Mouse (Mus musculus) cerebellum, adult (tissue): Measurements from ENCODE around the gene Mmp24.
A peak's percentile ranks its signal among the peaks of the same experiment; 100 is the strongest.

ENCODE experiments used
- ATAC-seq: cut with Nextera tagmentation; 2 replicates; pipeline ENCODE4 v1.9.2; 2017; ENCODE audit warnings: mild to moderate bottlenecking, moderate library complexity, mixed read lengths; ENCODE audit not compliant: insufficient number of reproducible peaks, low FRiP score, low TSS enrichment

Mmp24 gene

GRCm38 (mm10) chr2:155848291-155848690, 73.1 kb downstream of the Mmp24 start:
- ATAC-seq = peak; percentile 49; the same call in 1 of the 2 replicates

- ATAC-seq = no peak
Observed at GRCm38 (mm10) chr2:155849464-155849863, 74.3 kb downstream of the Mmp24 start.

- ATAC-seq = no peak
Observed at GRCm38 (mm10) chr2:155850120-155850519, 75.0 kb downstream of the Mmp24 start.

DNA sequence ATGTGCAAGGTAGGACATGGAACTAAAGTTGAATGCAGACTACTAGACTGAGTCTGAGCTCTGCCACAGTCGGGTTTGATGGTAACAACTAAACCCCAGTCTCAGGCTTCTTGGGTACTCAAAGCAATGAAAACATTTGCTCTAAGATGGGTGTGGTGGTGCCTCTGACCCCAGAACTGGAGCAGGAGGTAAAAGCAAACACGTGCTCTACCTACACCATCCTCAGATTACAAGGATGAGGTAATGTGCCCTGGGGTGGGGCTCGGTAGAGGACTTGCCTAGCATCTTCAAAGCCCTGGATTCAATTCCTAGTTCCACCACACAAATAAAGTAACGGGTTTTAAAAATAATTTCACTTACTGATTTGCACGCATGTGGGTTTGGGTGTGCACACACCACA, 77.4 kb downstream of the Mmp24 start:
- ATAC-seq = no peak

GRCm38 (mm10) chr2:155860102-155860501, 85.0 kb downstream of the Mmp24 start:
- no peak for ATAC-seq

GRCm38 (mm10) chr2:155861581-155861980, 86.4 kb downstream of the Mmp24 start:
- no peak for ATAC-seq

GRCm38 (mm10) chr2:155862573-155863300, 87.6 kb downstream of the Mmp24 start:
- ATAC-seq = no peak

GRCm38 (mm10) chr2:155863301-155863867, 88.2 kb downstream of the Mmp24 start:
- ATAC-seq = no peak
